Mouse (Mus musculus) ES-E14 (cell line): ENCODE measurements at regions not wholly inside any gene's neighbourhood (a gene's known extent, or its start where the extent isn't known, plus 50 kb on each side); places are given as distances from the start of the nearest gene placed in this dataset.

Experiments
- DNase-seq: peaks from one replicate; pipeline ENCODE4 v3.0.0-alpha.2; 2013; ENCODE audit warnings: low read depth, low spot score
- H3K27ac ChIP-seq: 2 replicates; pipeline ENCODE4 v1.5.1; 2012; ENCODE audit warnings: low read depth, mild to moderate bottlenecking, low read length, moderate library complexity, mixed read lengths; ENCODE audit not compliant: poor library complexity, insufficient read depth, severe bottlenecking
- H3K36me3 ChIP-seq: 2 replicates; pipeline ENCODE4 v1.6.1; 2012; ENCODE audit warnings: mild to moderate bottlenecking, low read length, moderate library complexity, mixed read lengths; ENCODE audit not compliant: control insufficient read depth, poor library complexity, insufficient read depth, severe bottlenecking
- H3K4me1 ChIP-seq, 2 experiments: fragments of 150-350 bp in 1 of 2; sonication (generic) in 1 of 2; 2 replicates each; pipeline ENCODE4 v1.6.1; 2012; ENCODE audit warnings: low read length in 2 of 2, mild to moderate bottlenecking in 1 of 2, mixed read lengths in 1 of 2; ENCODE audit not compliant: control insufficient read depth in 2 of 2, insufficient read depth in 2 of 2, poor library complexity in 1 of 2
- H3K4me3 ChIP-seq, 2 experiments: fragments of 150-350 bp in 1 of 2; sonication (generic) in 1 of 2; 2 replicates each; pipeline ENCODE4 v1.5.1; 2012; ENCODE audit warnings: low read length in 2 of 2, low read depth in 1 of 2, mild to moderate bottlenecking in 1 of 2, mixed read lengths in 1 of 2; ENCODE audit not compliant: insufficient read depth in 1 of 2, poor library complexity in 1 of 2, severe bottlenecking in 1 of 2
- H3K9ac ChIP-seq: 2 replicates; pipeline ENCODE4 v1.6.1; 2012; ENCODE audit warnings: low read depth, mild to moderate bottlenecking, low read length, mixed read lengths; ENCODE audit not compliant: poor library complexity, insufficient read depth, severe bottlenecking
- H3K9me3 ChIP-seq: fragments of 150-350 bp; sonication (generic); 2 replicates; pipeline ENCODE4 v1.6.1; 2012; ENCODE audit warnings: low read depth, mild to moderate bottlenecking, low read length; ENCODE audit not compliant: control insufficient read depth, insufficient read depth
- CHD2 ChIP-seq: IDR thresholded peaks from 2 replicates; pipeline ENCODE4 v1.6.1; 2014; ENCODE audit warnings: mild to moderate bottlenecking, low read depth, low read length, inconsistent platforms
- HCFC1 ChIP-seq: IDR thresholded peaks from 2 replicates; pipeline ENCODE4 v1.6.1; 2012; ENCODE audit warnings: low read length, inconsistent platforms, borderline replicate concordance; ENCODE audit not compliant: insufficient read depth
- MAFK ChIP-seq: IDR thresholded peaks from 2 replicates; pipeline ENCODE4 v1.6.1; 2014; ENCODE audit warnings: mild to moderate bottlenecking, low read depth, low read length, inconsistent platforms; ENCODE audit not compliant: insufficient read depth
- ZC3H11A ChIP-seq: IDR thresholded peaks from 2 replicates; pipeline ENCODE4 v1.6.1; 2012; ENCODE audit warnings: low read depth, mild to moderate bottlenecking, inconsistent platforms, low read length, borderline replicate concordance
- ZNF384 ChIP-seq: IDR thresholded peaks from 2 replicates; pipeline ENCODE4 v1.6.1; 2012; ENCODE audit warnings: low read depth, low read length, inconsistent platforms
- in situ Hi-C, 2 experiments: fragments of 600-800 bp; cut with MboI; formaldehyde crosslinking; loops; one replicate each; pipeline ENCODE4 v1.15.1; 2025; ENCODE audit warnings: low sequenced_read_pairs in 2 of 2, inconsistent platforms in 1 of 2; ENCODE audit not compliant: unreplicated experiment in 2 of 2

GRCm38 (mm10) chr4:64260473-64260872, 213.7 kb upstream of the Tnc start:
- Histone ChIP-seq H3K4me3 (no peak overlapping the region), H3K27ac (no peak overlapping the region), H3K4me1 (no peaks in the 10 kb centered on the region), H3K9ac (no peak overlapping the region), H3K36me3 (no peaks in the 10 kb centered on the region), H3K9me3 (no peaks in the 10 kb centered on the region)
- TF ChIP-seq MAFK (no peak), ZNF384 (no peak), HCFC1 (no peak), ZC3H11A (no peak), CHD2 (no peak)
- DNase-seq: no peak
- in situ Hi-C loops: no loop called here

- no peak overlapping the region for H3K4me3 ChIP-seq
- DNase-seq: no peak
- no peak overlapping the region for H3K27ac ChIP-seq
- no peaks in the 10 kb centered on the region for H3K36me3 ChIP-seq
- H3K4me1 ChIP-seq: no peaks in the 10 kb centered on the region
- H3K9me3 ChIP-seq: no peaks in the 10 kb centered on the region
- in situ Hi-C loops: no loop called here
- TF ChIP-seq MAFK (no peak), ZNF384 (no peak), CHD2 (no peak), ZC3H11A (no peak)
- no peak overlapping the region for H3K9ac ChIP-seq
Observed at GRCm38 (mm10) chr4:64260188-64260444, 213.3 kb upstream of the Tnc start.

GRCm38 (mm10) chr4:64259348-64260187, 212.8 kb upstream of the Tnc start:
- no peak overlapping the region for H3K9ac ChIP-seq
- in situ Hi-C loops: no loop called here
- TF ChIP-seq ZNF384: no peak
- no peak for TF ChIP-seq CHD2
- no peak for TF ChIP-seq HCFC1
- no peak for TF ChIP-seq MAFK
- no peak for TF ChIP-seq ZC3H11A
- no peak for DNase-seq
- no peak overlapping the region for H3K4me3 ChIP-seq
- no peaks in the 10 kb centered on the region for H3K9me3 ChIP-seq
- no peaks in the 10 kb centered on the region for H3K4me1 ChIP-seq
- H3K36me3 ChIP-seq: no peaks in the 10 kb centered on the region
- no peak overlapping the region for H3K27ac ChIP-seq

DNA sequence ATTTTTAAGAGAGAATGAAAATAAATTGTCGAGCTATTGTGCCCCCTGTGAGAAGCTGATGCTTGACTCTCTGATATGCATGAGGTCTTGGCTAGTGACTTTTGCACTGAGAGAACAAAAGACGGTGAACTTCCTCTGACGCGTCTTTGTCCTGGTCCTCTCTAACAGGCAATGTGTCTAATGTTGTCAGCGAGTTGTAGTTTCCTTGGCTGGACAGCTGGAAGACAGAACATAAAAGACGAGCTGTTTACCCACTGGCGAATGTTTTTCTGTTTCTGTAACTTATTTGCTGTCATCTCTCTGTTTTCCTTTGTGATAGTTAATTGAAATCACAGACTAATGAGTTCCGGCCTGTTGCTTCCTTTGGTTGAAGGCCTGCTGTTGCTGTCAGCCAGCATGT, 208.4 kb upstream of the Tnc start:
- Histone ChIP-seq H3K4me1 (no peaks in the 10 kb centered on the region), H3K9ac (no peak overlapping the region), H3K36me3 (no peaks in the 10 kb centered on the region), H3K27ac (no peak overlapping the region), H3K9me3 (no peaks in the 10 kb centered on the region), H3K4me3 (no peak overlapping the region)
- DNase-seq: no peak
- TF ChIP-seq CHD2: no peak
- no peak for TF ChIP-seq MAFK
- no peak for TF ChIP-seq ZNF384
- no peak for TF ChIP-seq HCFC1
- no peak for TF ChIP-seq ZC3H11A
- in situ Hi-C loops: no loop called here

DNA sequence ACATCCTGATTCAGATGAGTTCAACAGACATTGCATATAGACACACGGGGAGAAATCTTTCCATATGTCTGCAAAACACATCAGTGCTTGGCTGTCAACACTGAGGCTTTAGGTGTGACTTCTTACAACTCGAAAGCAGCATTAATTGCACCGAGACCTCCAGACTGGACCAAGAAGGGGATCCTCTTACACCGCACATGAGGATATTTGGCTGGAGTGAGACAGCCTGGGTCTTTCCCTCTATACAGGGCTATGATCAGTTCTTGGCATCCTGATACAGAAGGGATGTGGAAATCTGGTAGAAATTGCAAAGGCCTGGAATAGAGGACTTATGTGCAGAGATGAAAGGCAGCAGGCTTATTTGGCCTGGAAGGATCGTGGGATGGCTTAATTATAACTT, 203.9 kb upstream of the Tnc start:
- H3K36me3 ChIP-seq: no peaks in the 10 kb centered on the region
- in situ Hi-C loops: no loop called here

More for the DNA sequence above, 203.9 kb upstream of the Tnc start:
- Histone ChIP-seq H3K27ac (no peak overlapping the region), H3K4me3 (no peak overlapping the region), H3K4me1 (no peaks in the 10 kb centered on the region), H3K9ac (no peak overlapping the region), H3K9me3 (no peaks in the 10 kb centered on the region)
- DNase-seq: no peak
- TF ChIP-seq MAFK: no peak
